Mouse (Mus musculus): ENCODE data around the gene Hmgcs2.

GRCm38 (mm10) chr3:98259271-98259751, 20.9 kb upstream of the Hmgcs2 start:
- no peak for TF ChIP-seq CTCF (IDR thresholded peaks at IDR 0.05; ENCODE audit: extremely low read depth, insufficient read length, insufficient replicate concordance, low read depth, low read length)
- no peak for TF ChIP-seq POLR2A (IDR thresholded peaks at IDR 0.05; ENCODE audit: low read depth, low read length)

All from small intestine, adult 2 months (tissue).